19 mouse cellular contexts compared by ENCODE assay signal in genomic region chr6:85266060-85266459, GRCm38 (mm10).
DNase-seq lines count a peak whose midpoint lies in the region; ATAC-seq and TF ChIP-seq lines count a peak whose summit lies in the region.
"Had no signal": no experiment of that assay in that cellular context is flagged by ENCODE, and none has a peak within 500 bp of the region (broad histone marks: within the 10 kb centered on the region; RNA-seq: fewer than 3 reads in every experiment).

No protein-coding gene starts in this region.

- no peak overlapping the region for H3K9ac ChIP-seq in forebrain, embryonic 13.5 days
- H3K9ac ChIP-seq in hindbrain, embryonic 11.5 days (ENCODE audit: low read depth, low read length), result no peak overlapping the region
- H3K9ac ChIP-seq in hindbrain, embryonic 16.5 days (ENCODE audit: low read depth, low read length), result no peak overlapping the region
- H3K9ac ChIP-seq: liver, embryonic 12.5 days had no signal

- no peak for TF ChIP-seq CTCF in layer of hippocampus, adult 2 months (conservative IDR thresholded peaks at IDR 0.05)

- no peak for ATAC-seq in forebrain, embryonic 13.5 days
- no peak for ATAC-seq in hindbrain, embryonic 11.5 days (ENCODE audit: low FRiP score)
- ATAC-seq in hindbrain, embryonic 16.5 days, result no peak
- ATAC-seq: liver, embryonic 12.5 days had no signal

- no peaks in the 10 kb centered on the region for H3K9me3 ChIP-seq in forebrain, embryonic 13.5 days (replicated peaks)
- H3K9me3 ChIP-seq in hindbrain, embryonic 11.5 days (ENCODE audit: control insufficient read depth, low read length), result no peaks in the 10 kb centered on the region
- H3K9me3 ChIP-seq in hindbrain, embryonic 16.5 days (ENCODE audit: control insufficient read depth, low read length), result no peaks in the 10 kb centered on the region
- H3K9me3 ChIP-seq: hindbrain, embryonic 13.5 days; limb, embryonic 12.5 days; liver, embryonic 12.5 days had no signal

- DNase-seq in layer of hippocampus, adult 2 months (ENCODE audit: low spot score in 2 of 2), result no peak
- DNase-seq in layer of hippocampus, adult 8-10 months (ENCODE audit: low spot score in 2 of 2), result no peak
- peak; percentile 80 for DNase-seq in brain, adult 2 months (ENCODE audit: low read depth, low spot score)
- peak; percentile 37 to 63 for DNase-seq in left cerebral cortex, postnatal 14 days (ENCODE audit: low spot score in 2 of 2)
- no peak for DNase-seq in hindbrain, embryonic 11.5 days (ENCODE audit: low spot score)
- DNase-seq: adrenal gland, postnatal 36 days; cerebellum, adult 18-20 months; cerebellum, postnatal 25 days; gastrocnemius, postnatal 25 days; kidney, adult 8-10 months; kidney, postnatal 25 days; lung, adult 2 months; thymus, adult 18-20 months had no signal

- H3K4me1 ChIP-seq in forebrain, embryonic 13.5 days, result peaks cover 47% of the 10 kb centered on the region
- H3K4me1 ChIP-seq in hindbrain, embryonic 11.5 days (replicated peaks; ENCODE audit: control insufficient read depth, insufficient read depth, low read length), result peaks cover 8% of the 10 kb centered on the region
- H3K4me1 ChIP-seq in hindbrain, embryonic 16.5 days (ENCODE audit: control insufficient read depth, insufficient read depth, low read depth, low read length), result peaks cover 9% of the 10 kb centered on the region

- peaks cover 22% of the 10 kb centered on the region for H3K27me3 ChIP-seq in forebrain, embryonic 13.5 days
- H3K27me3 ChIP-seq in hindbrain, embryonic 11.5 days (ENCODE audit: control insufficient read depth, insufficient read depth, low read length), result 0 out of 2 replicates have a peak, but pooled peaks cover 2% of the 10 kb centered on the region
- H3K27me3 ChIP-seq in hindbrain, embryonic 16.5 days (replicated peaks; ENCODE audit: control insufficient read depth, insufficient read depth, low read length), result no peaks in the 10 kb centered on the region
- H3K27me3 ChIP-seq: CH12.LX; liver, embryonic 12.5 days had no signal

- 15% methylated on average over 6 of the region's 6 CpGs for whole genome bisulfite sequencing in forebrain, embryonic 13.5 days
- WGBS in hindbrain, embryonic 11.5 days, result 34% methylated on average over 6 of the region's 6 CpGs
- 41% methylated on average over 6 of the region's 6 CpGs for WGBS in hindbrain, embryonic 16.5 days

- H3K27ac ChIP-seq in layer of hippocampus, adult 2 months, result peak overlapping the region; percentile 67; the same call in 1 of the 2 replicates
- peak overlapping the region; percentile 74 for H3K27ac ChIP-seq in forebrain, embryonic 13.5 days
- no peak overlapping the region for H3K27ac ChIP-seq in hindbrain, embryonic 11.5 days (ENCODE audit: low read depth, low read length)
- no peak overlapping the region for H3K27ac ChIP-seq in hindbrain, embryonic 16.5 days (ENCODE audit: low read depth, low read length)
- H3K27ac ChIP-seq: hindbrain, embryonic 13.5 days; limb, embryonic 12.5 days; liver, embryonic 12.5 days had no signal

- H3K36me3 ChIP-seq in forebrain, embryonic 13.5 days (ENCODE audit: poor library complexity, severe bottlenecking), result no peaks in the 10 kb centered on the region
- no peaks in the 10 kb centered on the region for H3K36me3 ChIP-seq in hindbrain, embryonic 11.5 days (ENCODE audit: control insufficient read depth, insufficient read depth, low read length)
- no peaks in the 10 kb centered on the region for H3K36me3 ChIP-seq in hindbrain, embryonic 16.5 days (ENCODE audit: control insufficient read depth, insufficient read depth, low read length)
- H3K36me3 ChIP-seq: hindbrain, embryonic 13.5 days; limb, embryonic 12.5 days; liver, embryonic 12.5 days had no signal

- intact Hi-C loops in left cerebral cortex, postnatal 14 days (cut with DNase I), result no loop called here

- no peak overlapping the region; the same call in 1 of the 2 replicates for H3K4me2 ChIP-seq in forebrain, embryonic 13.5 days
- no peak overlapping the region for H3K4me2 ChIP-seq in hindbrain, embryonic 11.5 days (replicated peaks; ENCODE audit: low read depth, low read length)
- H3K4me2 ChIP-seq in hindbrain, embryonic 16.5 days (ENCODE audit: low read length), result no peak overlapping the region
- H3K4me2 ChIP-seq: liver, embryonic 12.5 days had no signal

- no peak overlapping the region for H3K4me3 ChIP-seq in layer of hippocampus, adult 2 months
- no peak overlapping the region for H3K4me3 ChIP-seq in forebrain, embryonic 13.5 days
- H3K4me3 ChIP-seq in hindbrain, embryonic 11.5 days (ENCODE audit: low read depth, low read length), result no peak overlapping the region
- no peak overlapping the region for H3K4me3 ChIP-seq in hindbrain, embryonic 16.5 days (ENCODE audit: low read length)
- H3K4me3 ChIP-seq: hindbrain, embryonic 13.5 days; limb, embryonic 12.5 days; liver, embryonic 12.5 days had no signal

Comparison
In these comparisons a context has a peak if more than half of its experiments do, and no peak if none do; other contexts are left out.
1. DNase-seq: peak in brain, adult 2 months (single experiment) and left cerebral cortex, postnatal 14 days (2 of 2); none in layer of hippocampus, adult 2 months (0 of 2), layer of hippocampus, adult 8-10 months (0 of 2) and hindbrain, embryonic 11.5 days (single experiment).
2. H3K27ac ChIP-seq: peak in layer of hippocampus, adult 2 months (single experiment) and forebrain, embryonic 13.5 days (single experiment); none in hindbrain, embryonic 11.5 days (single experiment) and hindbrain, embryonic 16.5 days (single experiment).